Mouse (Mus musculus): ENCODE results near the gene Myh14.
A peak's percentile ranks its signal among the peaks of the same experiment; 100 is the strongest.

DNA sequence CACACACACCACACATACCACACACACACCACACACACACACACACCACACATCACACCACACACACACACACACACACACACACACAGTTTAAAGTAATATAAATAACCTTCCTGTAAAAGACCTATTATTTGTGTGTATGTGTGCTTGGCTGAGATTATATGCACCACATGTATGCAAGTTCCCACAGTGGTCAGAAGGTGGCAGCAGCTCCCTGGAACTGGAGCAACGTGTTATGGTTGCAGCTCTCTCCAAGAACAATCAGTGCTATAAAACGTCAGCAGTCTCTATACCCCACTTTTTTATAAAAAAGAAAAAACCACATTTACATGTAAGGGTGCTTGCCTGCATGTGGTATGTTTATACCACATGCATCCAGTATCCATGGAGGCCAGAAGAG is 4.2 kb downstream of the Myh14 start:
- TF ChIP-seq ZC3H11A (IDR thresholded peaks at IDR 0.05; ENCODE audit: low read depth, low read length) (no peak), CTCF (IDR thresholded peaks at IDR 0.05 in 2 of 3, conservative IDR thresholded peaks at IDR 0.05 in 1 of 3; ENCODE audit: control insufficient read depth in 1 of 3, insufficient read depth in 1 of 3, low read depth in 2 of 3, low read length in 3 of 3, poor library complexity in 1 of 3, severe bottlenecking in 1 of 3) (peak; percentile 14 to 30 (median 29); a peak in 5 of 6 replicates), TAL1 (IDR thresholded peaks at IDR 0.05; ENCODE audit: low read length) (no peak)

All from MEL (cell line).